8 mouse cellular contexts compared by ENCODE assay signal in genomic region chr13:30530761-30531160, GRCm38 (mm10). TPM values are rescaled to one million over a fixed set of nuclear protein-coding genes. Genes with fewer than 3 reads are reported as not detected.
DNase-seq lines count a peak whose midpoint lies in the region; ATAC-seq and TF ChIP-seq lines count a peak whose summit lies in the region.
"Had no signal": no experiment of that assay in that cellular context is flagged by ENCODE, and none has a peak within 500 bp of the region (broad histone marks: within the 10 kb centered on the region; RNA-seq: fewer than 3 reads in every experiment).

No protein-coding gene starts in this region.

- TF ChIP-seq CTCF in brain, embryonic 14.5 days (IDR thresholded peaks at IDR 0.05; ENCODE audit: borderline replicate concordance, extremely low read depth, insufficient read depth, insufficient read length): peak; percentile 88

- no peak overlapping the region for H3K4me2 ChIP-seq in forebrain, embryonic 12.5 days
- no peak overlapping the region for H3K4me2 ChIP-seq in liver, embryonic 13.5 days
- H3K4me2 ChIP-seq in neural tube, embryonic 13.5 days: 0 out of 2 replicates have a peak overlapping the region, but pooled peaks have one; percentile 9

- H3K27ac ChIP-seq in forebrain, embryonic 12.5 days: no peak overlapping the region
- no peak overlapping the region for H3K27ac ChIP-seq in liver, embryonic 13.5 days
- H3K27ac ChIP-seq in neural tube, embryonic 13.5 days (replicated peaks): no peak overlapping the region
- H3K27ac ChIP-seq: macrophage had no signal

- no peaks in the 10 kb centered on the region; the same call in 1 of the 2 replicates for H3K36me3 ChIP-seq in forebrain, embryonic 12.5 days (replicated peaks)
- no peaks in the 10 kb centered on the region for H3K36me3 ChIP-seq in liver, embryonic 13.5 days
- H3K36me3 ChIP-seq in neural tube, embryonic 13.5 days: no peaks in the 10 kb centered on the region

- no peak overlapping the region for H3K9ac ChIP-seq in forebrain, embryonic 12.5 days
- H3K9ac ChIP-seq in liver, embryonic 13.5 days: no peak overlapping the region
- no peak overlapping the region for H3K9ac ChIP-seq in neural tube, embryonic 13.5 days

- DNase-seq in urinary bladder, postnatal 36 days (ENCODE audit: low spot score in 2 of 2): peak; percentile 20 to 42
- DNase-seq in urinary bladder, adult 2 months (ENCODE audit: low spot score): no peak
- DNase-seq in brain, embryonic 14.5 days (ENCODE audit: low read depth): peak; percentile 82
- DNase-seq in induced T-regulatory cell, adult 2 months (ENCODE audit: low read depth): peak; percentile 77
- DNase-seq in liver, embryonic 13.5 days: peak; percentile 14

- no peak for TF ChIP-seq POLR2A in brain, embryonic 14.5 days (IDR thresholded peaks at IDR 0.05; ENCODE audit: borderline replicate concordance, extremely low read depth, insufficient read depth, insufficient read length, poor library complexity, severe bottlenecking)

- no peaks in the 10 kb centered on the region for H3K9me3 ChIP-seq in forebrain, embryonic 12.5 days
- H3K9me3 ChIP-seq in liver, embryonic 13.5 days (replicated peaks): no peaks in the 10 kb centered on the region
- H3K9me3 ChIP-seq in neural tube, embryonic 13.5 days: no peaks in the 10 kb centered on the region

- H3K4me1 ChIP-seq in forebrain, embryonic 12.5 days: no peaks in the 10 kb centered on the region
- no peaks in the 10 kb centered on the region; the same call in 1 of the 2 replicates for H3K4me1 ChIP-seq in liver, embryonic 13.5 days (replicated peaks)
- H3K4me1 ChIP-seq in neural tube, embryonic 13.5 days (replicated peaks): no peaks in the 10 kb centered on the region

- WGBS in forebrain, embryonic 12.5 days: 7% methylated on average over 5 of the region's 5 CpGs
- WGBS in liver, embryonic 13.5 days (ENCODE audit: insufficient replicate concordance): 12% methylated on average over 5 of the region's 5 CpGs
- 8% methylated on average over 5 of the region's 5 CpGs for WGBS in neural tube, embryonic 13.5 days

- no peak overlapping the region for H3K4me3 ChIP-seq in forebrain, embryonic 12.5 days (replicated peaks)
- no peak overlapping the region for H3K4me3 ChIP-seq in liver, embryonic 13.5 days (replicated peaks)
- no peak overlapping the region for H3K4me3 ChIP-seq in neural tube, embryonic 13.5 days

- peak; percentile 72; the same call in 1 of the 2 replicates for ATAC-seq in forebrain, embryonic 12.5 days (ENCODE audit: low FRiP score)
- no peak for ATAC-seq in liver, embryonic 13.5 days (ENCODE audit: low read depth)
- peak; percentile 47; the same call in 1 of the 2 replicates for ATAC-seq in neural tube, embryonic 13.5 days (ENCODE audit: low read depth)

- H3K27me3 ChIP-seq in forebrain, embryonic 12.5 days: no peaks in the 10 kb centered on the region
- H3K27me3 ChIP-seq in liver, embryonic 13.5 days: no peaks in the 10 kb centered on the region
- H3K27me3 ChIP-seq in neural tube, embryonic 13.5 days: no peaks in the 10 kb centered on the region

RNA-seq across cellular contexts. Expression of gene Uqcrfs1, which starts 14.4 kb away (rescaled TPM):
- 127 and 137 TPM in 2 replicates for polyA plus RNA-seq in urinary bladder, adult 2 months (2012; rRNA removed)
- 149 and 173 TPM in 2 replicates for polyA plus RNA-seq in brain, embryonic 14.5 days (2012; rRNA removed)
- polyA plus RNA-seq in forebrain, embryonic 12.5 days (2016; fragmentation: Nextera tagmentation; extraction: Ambion mirVana): 226 and 227 TPM in 2 replicates
- polyA plus RNA-seq in liver, embryonic 13.5 days (2015; fragmentation: Nextera tagmentation; extraction: Ambion mirVana): 209 and 216 TPM in 2 replicates
- polyA plus RNA-seq in neural tube, embryonic 13.5 days (2015; fragmentation: Nextera tagmentation; extraction: Ambion mirVana): 277 and 289 TPM in 2 replicates
